Mouse (Mus musculus) bone marrow, adult 2 months (tissue): ENCODE data around the gene Tac4. TPM values are rescaled to one million over a fixed set of nuclear protein-coding genes. Genes with fewer than 3 reads are reported as not detected.

ENCODE experiments used
- H3K27ac ChIP-seq: fragments of 200-500 bp; 2 replicates; pipeline ENCODE4 v1.5.1; 2012; ENCODE audit warnings: low read depth, mild to moderate bottlenecking, control low read depth, inconsistent platforms, low read length; ENCODE audit not compliant: control insufficient read depth, poor library complexity, insufficient read depth
- H3K4me1 ChIP-seq: fragments of 200-500 bp; 2 replicates; pipeline ENCODE4 v1.6.1; 2011; ENCODE audit warnings: low read length; ENCODE audit not compliant: control insufficient read depth, insufficient read depth
- H3K4me3 ChIP-seq: fragments of 200-500 bp; replicated peaks from 2 replicates; pipeline ENCODE3; 2011; ENCODE audit warnings: mild to moderate bottlenecking, low read depth, low read length, control low read depth; ENCODE audit not compliant: control insufficient read depth
- CTCF ChIP-seq: fragments of 200-500 bp; IDR thresholded peaks from 2 replicates; pipeline ENCODE4 v1.5.1; 2011; ENCODE audit warnings: low read length, control low read depth; ENCODE audit not compliant: control insufficient read depth, insufficient read depth
- POLR2A ChIP-seq: fragments of 200-500 bp; IDR thresholded peaks from 2 replicates; pipeline ENCODE4 v1.6.1; 2011; ENCODE audit warnings: low read depth, mild to moderate bottlenecking, control low read depth, low read length, borderline replicate concordance; ENCODE audit not compliant: control insufficient read depth
- WGBS: fragments of 180-500 bp; shearing (Covaris S2); methylation state at CpG from one replicate; pipeline ENCODE4 v1.1.7; 2018; 5-methylcytosine and 5-hydroxymethylcytosine counted together
- polyA plus RNA-seq: library from polyadenylated mRNA; stranded (reverse); fragments of >200 nt; gene quantifications from 2 replicates; pipeline ENCODE4 v1.2.4, GENCODE M21; 2011; ENCODE audit warnings: low replicate concordance; ENCODE audit not compliant: missing spikeins, insufficient read depth, insufficient read length

The Tac4 gene
- polyA plus RNA-seq, 1 experiment, result not detected

DNA sequence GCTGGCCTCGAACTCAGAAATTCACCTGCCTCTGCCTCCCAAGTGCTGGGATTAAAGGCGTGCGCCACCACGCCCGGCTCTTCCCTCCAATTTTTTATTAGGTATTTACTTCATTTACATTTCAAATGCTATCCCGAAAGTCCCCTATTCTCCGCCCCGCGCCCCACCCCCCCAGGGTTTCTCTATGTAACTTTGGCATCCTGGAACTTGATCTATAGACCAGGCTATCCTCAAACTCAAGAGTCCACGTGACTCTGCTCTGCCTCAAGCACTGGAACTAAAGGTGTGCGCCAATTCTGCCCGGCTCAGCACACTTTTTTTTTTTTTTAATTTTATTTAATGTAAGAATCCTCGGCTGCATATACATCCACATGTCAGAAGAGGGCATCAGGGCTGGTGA lies 34.4 kb downstream of the Tac4 start:
- peaks cover 8% of the 10 kb centered on the region for H3K4me1 ChIP-seq
- H3K4me3 ChIP-seq, result no peak overlapping the region
- 96% methylated on average over 13 of the region's 13 CpGs for WGBS
- no peak overlapping the region for H3K27ac ChIP-seq
- TF ChIP-seq CTCF (no peak), POLR2A (no peak)

DNA sequence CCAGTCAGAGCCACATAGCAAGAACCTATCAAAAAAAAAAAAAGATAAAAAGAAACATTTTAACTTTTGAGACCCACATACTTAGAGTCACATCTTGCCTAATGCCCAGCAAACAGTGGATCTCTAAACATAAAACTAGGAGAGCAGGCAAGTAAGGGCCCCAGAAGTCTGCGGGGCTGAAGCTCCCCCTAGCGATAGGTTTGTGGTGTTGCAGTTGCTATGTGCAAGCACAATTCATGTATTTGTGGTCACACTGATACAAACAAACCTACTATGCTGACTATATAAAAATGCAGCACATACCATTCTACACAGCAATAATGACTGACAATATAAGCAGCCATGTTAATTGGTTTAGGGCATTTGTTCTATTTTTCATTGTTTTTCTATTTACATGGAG lies 36.8 kb downstream of the Tac4 start:
- Histone ChIP-seq H3K4me1 (peaks cover 2% of the 10 kb centered on the region), H3K27ac (no peak overlapping the region), H3K4me3 (no peak overlapping the region)
- TF ChIP-seq CTCF, result peak; percentile 89
- TF ChIP-seq POLR2A, result no peak
- 3% methylated on average over 2 of the region's 2 CpGs for WGBS

DNA sequence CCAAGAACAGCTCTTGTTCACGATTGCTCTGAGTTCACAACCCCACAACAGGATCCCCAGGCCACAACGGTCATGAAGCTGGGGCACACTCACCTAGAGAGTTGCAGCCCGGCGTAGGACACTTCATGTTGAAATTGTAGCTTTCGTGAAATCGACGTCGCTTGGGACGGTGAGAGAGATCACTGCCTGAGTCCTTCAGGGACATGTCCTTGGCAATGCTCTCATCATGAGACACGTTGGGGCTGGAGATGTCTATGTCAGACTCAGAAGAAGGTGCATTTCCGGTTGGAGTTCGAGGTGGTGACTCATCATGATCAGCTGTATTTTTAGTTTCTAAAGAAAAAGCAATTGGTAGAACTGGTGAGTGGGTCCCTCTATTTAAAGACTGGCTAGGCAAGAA lies 38.6 kb downstream of the Tac4 start:
- no peak overlapping the region for H3K4me3 ChIP-seq
- WGBS, result 81% methylated on average over 12 of the region's 12 CpGs
- no peaks in the 10 kb centered on the region; the same call in 1 of the 2 replicates for H3K4me1 ChIP-seq
- H3K27ac ChIP-seq, result no peak overlapping the region
- TF ChIP-seq POLR2A, result no peak
- TF ChIP-seq CTCF, result no peak

DNA sequence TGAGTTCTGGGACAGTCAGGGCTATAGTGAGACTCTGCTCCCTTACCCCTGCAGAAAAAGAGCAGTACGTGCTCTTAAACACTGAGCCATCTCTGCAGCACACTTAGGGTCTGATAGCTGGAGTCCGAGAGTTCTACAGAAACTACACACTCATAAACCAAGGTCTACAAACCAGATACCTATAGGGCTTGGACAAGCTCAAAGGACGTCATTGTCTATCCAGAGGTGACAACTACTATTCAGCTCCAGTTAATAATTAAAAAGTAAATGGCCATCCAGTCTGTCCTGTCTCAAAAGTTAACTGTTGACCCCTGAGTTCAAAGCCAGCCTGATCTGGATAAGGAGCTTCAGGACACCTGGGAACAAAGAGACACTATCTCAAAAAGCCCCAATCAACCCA lies 40.4 kb downstream of the Tac4 start:
- WGBS, result 94% methylated on average over 3 of the region's 3 CpGs
- Histone ChIP-seq H3K27ac (no peak overlapping the region), H3K4me1 (no peaks in the 10 kb centered on the region; the same call in 1 of the 2 replicates), H3K4me3 (no peak overlapping the region)
- TF ChIP-seq CTCF (no peak), POLR2A (no peak)

DNA sequence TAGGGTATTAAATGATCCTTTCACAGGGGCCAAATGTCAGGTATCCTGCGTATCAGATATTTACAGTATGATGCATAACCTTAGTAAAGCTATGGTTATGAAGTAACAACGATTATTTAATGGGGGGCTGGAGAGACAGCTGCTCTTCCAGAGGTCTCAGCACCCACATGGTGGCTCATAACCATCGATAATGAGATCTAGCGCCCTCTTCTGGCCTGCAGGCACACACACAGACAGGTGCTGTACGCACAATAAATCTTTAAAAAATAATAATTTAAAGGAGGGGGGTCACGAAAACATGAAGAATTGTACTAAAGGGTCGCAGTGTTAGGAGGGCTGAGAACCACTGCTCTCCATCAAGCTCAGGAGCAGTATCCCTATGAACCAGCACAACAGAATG lies 44.3 kb downstream of the Tac4 start:
- Histone ChIP-seq H3K27ac (no peak overlapping the region), H3K4me1 (no peaks in the 10 kb centered on the region; the same call in 1 of the 2 replicates), H3K4me3 (no peak overlapping the region)
- WGBS, result 90% methylated on average over 7 of the region's 7 CpGs
- TF ChIP-seq POLR2A (no peak), CTCF (peak; percentile 27)

DNA sequence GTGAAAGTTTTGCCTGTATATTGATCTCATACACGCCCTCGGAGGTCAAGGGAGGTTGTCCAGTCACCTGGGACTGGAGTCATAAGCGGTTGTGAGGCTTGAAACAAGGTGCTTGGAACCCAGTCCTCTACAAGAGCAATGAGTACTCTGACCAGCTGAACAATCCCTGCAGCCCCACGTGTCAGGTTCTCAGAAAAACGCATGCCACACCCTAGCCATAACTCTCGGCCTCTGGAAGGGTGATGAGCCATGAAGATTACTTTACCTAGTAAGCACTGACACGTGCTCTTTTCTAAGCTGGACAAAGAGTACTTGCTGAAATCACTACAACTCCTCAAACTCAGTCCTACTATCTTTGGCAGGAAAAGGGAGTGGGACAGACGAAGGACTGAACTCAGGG lies 46.2 kb downstream of the Tac4 start:
- Histone ChIP-seq H3K27ac (no peak overlapping the region), H3K4me3 (no peak overlapping the region)

DNA sequence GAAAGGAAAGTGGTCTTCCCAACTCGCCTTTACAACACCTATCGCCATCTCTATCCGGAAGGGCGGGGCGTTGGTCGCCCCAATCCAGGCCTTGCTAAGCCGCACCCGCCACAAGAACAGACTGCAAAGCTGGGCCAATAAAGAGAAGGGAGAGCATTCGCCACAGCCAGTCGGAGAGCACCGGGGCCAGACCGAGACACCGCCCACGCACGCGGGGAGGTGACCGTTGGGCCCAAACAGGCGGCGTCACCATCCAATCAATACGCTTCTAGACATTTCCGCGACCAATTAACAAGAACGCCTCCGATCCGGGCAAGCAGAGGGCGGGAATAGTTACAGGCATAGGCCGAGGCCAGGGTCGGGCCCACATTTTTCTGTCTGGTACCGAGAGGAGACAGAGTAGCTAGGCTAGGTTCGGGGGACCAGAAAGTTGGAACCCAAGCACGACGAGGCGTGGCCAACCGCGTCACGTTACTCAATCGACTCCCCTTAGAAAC lies 48.2 kb downstream of the Tac4 start:
- Histone ChIP-seq H3K4me1 (no peaks in the 10 kb centered on the region; the same call in 1 of the 2 replicates), H3K27ac (peak overlapping the region; percentile 94), H3K4me3 (peak overlapping the region; percentile 90)
- WGBS, result under 1% methylated on average over 37 of the region's 37 CpGs
- TF ChIP-seq POLR2A, result peak; percentile 60; the same call in 1 of the 2 replicates
- no peak for TF ChIP-seq CTCF

More for the DNA sequence above, 46.2 kb downstream of the Tac4 start:
- TF ChIP-seq POLR2A (no peak), CTCF (no peak)
- H3K4me1 ChIP-seq, result no peaks in the 10 kb centered on the region; the same call in 1 of the 2 replicates
- 67% methylated on average over 8 of the region's 8 CpGs for WGBS

DNA sequence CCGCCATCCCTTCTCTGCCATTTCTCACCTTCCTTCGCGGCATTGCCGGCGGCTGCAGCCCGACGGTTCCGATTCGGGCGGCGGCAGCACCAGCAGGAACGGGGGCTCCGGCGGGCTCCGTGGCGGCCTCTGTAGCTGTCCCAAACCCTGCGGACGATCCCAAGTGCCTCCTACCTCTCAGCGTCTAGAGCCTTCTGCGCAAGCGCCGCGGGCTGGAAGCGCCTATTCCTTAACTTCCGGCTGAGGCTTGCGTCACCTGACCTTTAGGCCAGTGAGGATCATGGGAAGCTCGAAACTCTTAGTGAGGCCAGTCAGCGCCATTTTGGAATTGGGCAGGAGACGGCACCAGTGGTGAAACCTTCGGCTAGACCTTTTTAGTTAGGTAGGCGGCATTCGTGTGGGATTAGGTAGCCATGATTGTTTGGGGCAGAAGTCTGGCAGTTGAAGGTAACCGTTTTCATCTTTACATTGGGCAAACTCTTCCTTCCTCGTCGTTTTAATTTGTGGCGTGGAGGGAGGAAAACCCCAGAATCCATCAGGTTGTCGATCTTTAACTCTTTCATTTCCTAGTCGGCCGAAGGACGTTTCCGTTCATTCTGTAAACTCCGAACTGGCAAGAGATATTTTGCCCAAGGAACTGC lies 48.8 kb downstream of the Tac4 start, which contains the start of gene Kat7:
Gene Kat7 (minus strand): TSS at position 240 of the 641 bp plus-strand sequence.
- H3K4me1 ChIP-seq, result no peaks in the 10 kb centered on the region; the same call in 1 of the 2 replicates
- H3K27ac ChIP-seq, result peak within 1 kb of the TSS; percentile 94
- TF ChIP-seq CTCF, result no peak
- TF ChIP-seq POLR2A, result peak; percentile 75; the same call in 1 of the 2 replicates
- H3K4me3 ChIP-seq, result peak within 1 kb of the TSS; percentile 90
- under 1% methylated on average over 42 of the region's 42 CpGs for WGBS
